Mouse (Mus musculus) G1E (cell line): ENCODE measurements around the gene Kcna6. TPM values are rescaled to one million over a fixed set of nuclear protein-coding genes. Genes with fewer than 3 reads are reported as not detected.

ENCODE experiments used
- ATAC-seq: 2 replicates; pipeline ENCODE4 v1.8.0; 2016; ENCODE audit warnings: mild to moderate bottlenecking; ENCODE audit not compliant: insufficient number of reproducible peaks, poor library complexity, low FRiP score, severe bottlenecking; ENCODE audit errors: extremely low read depth
- DNase-seq: peaks from one replicate; pipeline ENCODE4 v3.0.0; 2012; ENCODE audit warnings: low spot score
- H3K27me3 ChIP-seq: 2 replicates; pipeline ENCODE4 v1.6.1; 2012; ENCODE audit warnings: mild to moderate bottlenecking, low read length, inconsistent platforms; ENCODE audit not compliant: insufficient read depth
- H3K36me3 ChIP-seq: replicated peaks from 2 replicates; pipeline ENCODE3; 2012; ENCODE audit warnings: mild to moderate bottlenecking, inconsistent platforms
- H3K4me1 ChIP-seq: 2 replicates; pipeline ENCODE4 v1.6.1; 2012; ENCODE audit warnings: low read depth, low read length, inconsistent platforms, mixed read lengths; ENCODE audit not compliant: insufficient read depth
- H3K4me3 ChIP-seq: 2 replicates; pipeline ENCODE4 v1.5.1; 2012; ENCODE audit warnings: low read depth, mild to moderate bottlenecking, inconsistent platforms, low read length, moderate library complexity, mixed read lengths
- H3K9me3 ChIP-seq: replicated peaks from 2 replicates; pipeline ENCODE4 v1.6.1; 2012; ENCODE audit warnings: inconsistent platforms
- CTCF ChIP-seq: IDR thresholded peaks from 2 replicates; pipeline ENCODE4 v1.5.1; 2012; ENCODE audit warnings: low read depth, low read length, inconsistent platforms, mixed read lengths
- GATA1 ChIP-seq: IDR thresholded peaks from 2 replicates; pipeline ENCODE4 v1.6.1; 2012; ENCODE audit warnings: borderline replicate concordance, low read length, inconsistent platforms, mixed read lengths
- GATA2 ChIP-seq: IDR thresholded peaks from 2 replicates; pipeline ENCODE4 v1.6.1; 2012; ENCODE audit warnings: low read depth, low read length, inconsistent platforms, borderline replicate concordance
- POLR2AphosphoS5 ChIP-seq: IDR thresholded peaks from 2 replicates; pipeline ENCODE4 v1.6.1; 2012; ENCODE audit warnings: low read depth, low read length, inconsistent platforms; ENCODE audit not compliant: insufficient replicate concordance
- TAL1 ChIP-seq: conservative IDR thresholded peaks from 2 replicates; pipeline ENCODE4 v1.6.1; 2012; ENCODE audit warnings: low read depth, low read length, inconsistent platforms, mixed read lengths
- polyA plus RNA-seq: library from polyadenylated mRNA; stranded (reverse); fragments of >175 nt; gene quantifications from 2 replicates; pipeline ENCODE4 v1.2.3, GENCODE M21; 2012
- total RNA-seq, 2 experiments: library from RNA; stranded (forward) in 1 of 2; stranded (reverse) in 1 of 2; fragments of 200-1000 nt in 1 of 2; fragments of >200 nt in 1 of 2; fragmentation: Nextera tagmentation in 1 of 2; gene quantifications; 2 replicates each; pipeline ENCODE4 v1.2.3; 2014 to 2017

Kcna6 gene
- total and polyA plus RNA-seq, 3 experiments, result 0.16 TPM; not detected in 2

DNA sequence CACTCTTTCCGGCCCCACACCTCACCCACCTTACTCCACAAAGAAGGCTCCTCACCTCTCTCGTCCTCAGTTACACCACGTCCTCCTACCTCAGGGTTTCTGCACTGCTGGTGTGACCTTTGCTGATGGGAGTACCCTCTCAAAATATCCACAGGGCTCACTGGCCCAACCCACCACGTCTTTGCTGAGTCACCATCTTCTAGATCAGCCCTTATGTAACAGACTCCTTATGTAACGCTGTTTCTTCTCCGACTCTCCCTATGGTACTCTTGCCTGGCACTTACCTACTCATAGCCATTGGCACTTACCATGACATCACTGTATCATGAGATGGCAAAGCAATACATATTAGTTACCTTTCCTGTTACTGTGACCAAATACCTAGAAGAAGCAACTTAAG lies 27.9 kb downstream of the Kcna6 start:
- Histone ChIP-seq H3K27me3 (no peaks in the 10 kb centered on the region), H3K4me3 (no peak overlapping the region), H3K36me3 (no peaks in the 10 kb centered on the region), H3K4me1 (no peaks in the 10 kb centered on the region), H3K9me3 (peaks cover 62% of the 10 kb centered on the region)
- DNase-seq, result no peak
- no peak for ATAC-seq
- no peak for TF ChIP-seq GATA1
- TF ChIP-seq GATA2, result no peak
- no peak for TF ChIP-seq TAL1
- TF ChIP-seq CTCF, result no peak
- no peak for TF ChIP-seq POLR2AphosphoS5

DNA sequence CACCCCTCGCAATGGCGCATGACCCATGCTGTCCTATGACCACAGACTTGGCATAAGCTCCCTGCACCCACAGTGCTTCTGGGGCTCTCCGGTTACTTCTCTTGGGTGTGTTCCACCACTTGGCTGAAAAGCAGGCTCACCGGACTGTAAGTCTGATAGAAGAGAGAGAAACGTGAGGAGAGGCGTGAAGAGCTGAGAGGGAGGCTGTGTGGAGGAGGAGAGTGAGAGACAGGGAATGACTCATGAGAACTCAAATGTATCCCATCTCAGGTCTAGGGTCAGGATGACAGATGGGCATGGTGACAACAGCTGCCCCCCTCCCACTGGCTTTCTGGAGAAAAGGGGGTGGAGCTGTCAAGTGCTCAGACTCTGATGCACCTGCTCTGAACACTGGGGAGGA lies 34.5 kb downstream of the Kcna6 start:
- ATAC-seq, result no peak
- Histone ChIP-seq H3K36me3 (no peaks in the 10 kb centered on the region), H3K4me3 (no peak overlapping the region), H3K9me3 (peaks cover 87% of the 10 kb centered on the region), H3K27me3 (no peaks in the 10 kb centered on the region), H3K4me1 (no peaks in the 10 kb centered on the region)
- no peak for TF ChIP-seq TAL1
- TF ChIP-seq POLR2AphosphoS5, result no peak
- TF ChIP-seq CTCF, result no peak
- TF ChIP-seq GATA2, result no peak
- TF ChIP-seq GATA1, result no peak
- no peak for DNase-seq

DNA sequence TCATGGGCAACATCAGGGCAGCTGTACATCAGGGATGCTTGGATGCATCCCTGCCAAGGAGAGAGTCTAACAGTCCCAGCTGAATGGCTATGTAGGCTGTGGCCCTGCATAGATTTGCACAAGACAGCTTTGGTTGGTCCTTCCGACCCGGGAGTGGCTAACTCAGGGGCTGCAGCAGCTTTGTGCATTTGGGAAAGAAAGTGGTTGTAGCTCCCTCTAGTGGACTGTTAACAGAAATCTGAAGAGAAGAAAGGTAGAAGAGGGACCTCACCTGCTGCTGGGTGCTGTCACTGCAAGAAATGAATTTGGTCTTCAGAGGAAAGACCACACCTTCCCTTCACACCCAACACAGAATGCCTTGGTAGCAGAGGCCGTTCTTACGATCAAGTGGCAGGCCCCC lies 36.0 kb downstream of the Kcna6 start:
- DNase-seq (no peak), ATAC-seq (no peak)
- Histone ChIP-seq H3K27me3 (no peaks in the 10 kb centered on the region), H3K9me3 (peaks cover 87% of the 10 kb centered on the region), H3K4me1 (no peaks in the 10 kb centered on the region), H3K4me3 (no peak overlapping the region), H3K36me3 (no peaks in the 10 kb centered on the region)
- no peak for TF ChIP-seq POLR2AphosphoS5
- TF ChIP-seq GATA1, result no peak
- TF ChIP-seq TAL1, result no peak
- no peak for TF ChIP-seq GATA2
- TF ChIP-seq CTCF, result no peak

DNA sequence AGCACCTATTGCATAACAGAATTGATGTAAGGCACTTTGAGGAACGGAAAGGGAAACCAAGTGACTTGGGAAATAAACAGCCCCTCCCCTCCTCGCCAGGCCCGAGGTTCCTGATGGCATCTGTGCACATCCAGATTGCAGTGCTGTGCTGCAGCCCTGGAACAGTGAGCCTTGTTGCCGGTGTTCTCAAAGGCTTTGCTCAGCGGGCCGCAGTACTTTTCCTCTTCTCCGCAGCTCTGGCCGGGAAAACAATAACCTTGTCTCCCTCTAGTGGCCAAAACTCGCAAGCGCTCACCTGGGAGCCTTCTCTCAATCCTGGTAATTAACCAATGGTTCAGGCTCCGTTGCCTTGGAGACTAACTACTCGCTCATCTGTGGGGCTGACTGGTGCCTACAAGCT lies 38.4 kb downstream of the Kcna6 start:
- H3K4me1 ChIP-seq, result no peaks in the 10 kb centered on the region
- ATAC-seq (no peak), DNase-seq (no peak)
- no peaks in the 10 kb centered on the region for H3K27me3 ChIP-seq
- no peaks in the 10 kb centered on the region for H3K36me3 ChIP-seq
- no peak overlapping the region for H3K4me3 ChIP-seq
- peaks cover 81% of the 10 kb centered on the region for H3K9me3 ChIP-seq
- TF ChIP-seq POLR2AphosphoS5 (no peak), CTCF (no peak), GATA1 (no peak), TAL1 (no peak), GATA2 (no peak)

DNA sequence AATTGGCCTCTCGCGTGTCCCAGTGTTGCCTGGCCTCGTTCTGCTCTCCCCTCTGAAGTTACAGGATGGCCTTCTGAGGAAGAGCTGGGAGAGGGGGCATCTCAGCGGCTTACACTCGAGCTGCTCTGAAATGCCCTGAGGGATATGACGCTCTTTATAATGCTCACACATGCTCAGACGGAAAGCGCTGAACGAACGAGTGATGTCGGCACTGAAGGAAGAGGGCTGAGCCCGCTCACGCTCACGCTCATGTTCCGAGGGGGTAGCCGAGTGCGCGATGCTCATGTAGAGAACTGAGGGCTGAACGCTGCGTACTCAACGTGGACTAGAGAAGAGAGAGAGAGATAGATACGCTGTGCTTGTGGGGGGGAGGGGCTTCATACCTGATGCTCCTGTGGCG lies 39.3 kb downstream of the Kcna6 start:
- no peaks in the 10 kb centered on the region for H3K27me3 ChIP-seq
- DNase-seq, result no peak
- no peaks in the 10 kb centered on the region for H3K4me1 ChIP-seq
- H3K36me3 ChIP-seq, result no peaks in the 10 kb centered on the region
- TF ChIP-seq GATA1 (no peak), GATA2 (no peak), TAL1 (no peak), CTCF (no peak), POLR2AphosphoS5 (no peak)
- no peak for ATAC-seq
- peaks cover 80% of the 10 kb centered on the region for H3K9me3 ChIP-seq
- no peak overlapping the region for H3K4me3 ChIP-seq

DNA sequence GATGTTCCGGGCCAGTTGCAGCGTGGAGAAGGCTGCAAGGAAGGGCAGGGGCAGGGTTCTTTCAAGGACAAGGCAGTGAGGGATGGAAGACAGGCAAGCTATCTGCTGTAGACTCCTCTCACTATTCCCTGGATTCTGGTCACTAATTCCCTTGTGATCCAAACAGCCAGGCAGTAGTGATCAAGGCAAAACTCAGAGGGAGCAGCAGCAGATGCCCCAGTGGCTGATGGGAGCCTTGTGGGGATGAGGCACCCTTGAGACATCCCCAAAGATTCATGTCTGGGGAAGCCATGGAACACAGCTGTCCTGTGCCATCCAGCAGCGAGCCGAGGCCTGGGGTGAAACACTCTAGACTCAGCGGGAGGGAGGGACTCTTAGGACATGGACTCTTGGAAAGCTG lies 40.5 kb downstream of the Kcna6 start:
- no peak for TF ChIP-seq GATA1
- no peak for TF ChIP-seq CTCF
- no peak for TF ChIP-seq GATA2
- no peak for TF ChIP-seq POLR2AphosphoS5
- TF ChIP-seq TAL1, result no peak
- Histone ChIP-seq H3K4me3 (no peak overlapping the region), H3K4me1 (no peaks in the 10 kb centered on the region), H3K36me3 (no peaks in the 10 kb centered on the region), H3K27me3 (no peaks in the 10 kb centered on the region), H3K9me3 (peaks cover 79% of the 10 kb centered on the region)
- no peak for ATAC-seq
- no peak for DNase-seq

DNA sequence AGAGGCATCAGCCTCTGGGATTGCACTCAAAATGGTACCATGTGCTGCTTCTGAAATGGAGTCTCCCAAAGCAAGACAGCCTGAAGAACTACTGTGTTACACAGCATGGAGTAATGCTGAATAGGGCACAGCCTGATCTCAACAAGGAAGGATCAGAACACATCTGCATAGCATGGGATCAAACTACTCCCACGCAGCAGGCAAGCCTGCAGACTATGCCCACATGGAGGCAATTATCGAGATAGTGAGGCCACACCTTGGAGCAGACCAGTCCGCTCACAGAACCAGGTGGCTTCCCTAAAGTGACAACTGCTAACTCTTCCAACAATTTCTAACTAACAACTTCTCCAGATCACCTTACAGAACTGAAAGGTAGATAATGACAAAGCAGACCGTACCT lies 53.4 kb downstream of the Kcna6 start:
- DNase-seq (no peak), ATAC-seq (no peak)
- Histone ChIP-seq H3K36me3 (no peaks in the 10 kb centered on the region), H3K27me3 (no peaks in the 10 kb centered on the region), H3K9me3 (peaks cover 67% of the 10 kb centered on the region), H3K4me1 (no peaks in the 10 kb centered on the region), H3K4me3 (no peak overlapping the region)
- TF ChIP-seq GATA2 (no peak), TAL1 (no peak), CTCF (no peak), GATA1 (no peak)
